Mouse (Mus musculus) neural tube, embryonic 14.5 days (tissue): ENCODE results near the gene Gon4l. TPM values are rescaled to one million over a fixed set of nuclear protein-coding genes. Genes with fewer than 3 reads are reported as not detected.
A peak's percentile ranks its signal among the peaks of the same experiment; 100 is the strongest.
"Not testable (repeated sequence)": the region's sequence is repeated elsewhere in the genome, so short reads cannot be mapped to it uniquely, and the experiment has no call there.

Experiments used
- ATAC-seq: fragments of 200-750 bp; cut with Nextera tagmentation; 2 replicates; pipeline ENCODE4 v1.8.0; 2017; ENCODE audit warnings: low read depth, mild to moderate bottlenecking, moderate TSS enrichment, moderate library complexity
- H3K27ac ChIP-seq: fragments of 300-500 bp; sonication (generic); 2 replicates; pipeline ENCODE4 v1.5.1; 2014; ENCODE audit warnings: low read depth, mild to moderate bottlenecking, control low read depth, low read length, moderate library complexity, mixed read lengths
- H3K27me3 ChIP-seq: fragments of 300-500 bp; sonication (generic); 2 replicates; pipeline ENCODE4 v1.6.1; 2014; ENCODE audit warnings: low read length; ENCODE audit not compliant: control insufficient read depth, insufficient read depth
- H3K36me3 ChIP-seq: fragments of 300-500 bp; sonication (generic); 2 replicates; pipeline ENCODE4 v1.6.1; 2014; ENCODE audit warnings: low read length, mixed read lengths; ENCODE audit not compliant: control insufficient read depth, insufficient read depth
- H3K4me1 ChIP-seq: fragments of 300-500 bp; sonication (generic); 2 replicates; pipeline ENCODE4 v1.6.1; 2014; ENCODE audit warnings: low read length; ENCODE audit not compliant: control insufficient read depth, insufficient read depth
- H3K4me2 ChIP-seq: fragments of 300-500 bp; sonication (generic); 2 replicates; pipeline ENCODE4 v1.6.1; 2014; ENCODE audit warnings: mild to moderate bottlenecking, low read depth, low read length, control low read depth
- H3K4me3 ChIP-seq: fragments of 300-500 bp; sonication (generic); 2 replicates; pipeline ENCODE4 v1.5.1; 2014; ENCODE audit warnings: low read depth, low read length, control low read depth, mixed read lengths
- H3K9ac ChIP-seq: fragments of 300-500 bp; sonication (generic); replicated peaks from 2 replicates; pipeline ENCODE4 v1.6.1; 2014; ENCODE audit warnings: low read depth, mild to moderate bottlenecking, control low read depth, low read length, mixed read lengths
- H3K9me3 ChIP-seq: fragments of 300-500 bp; sonication (generic); 2 replicates; pipeline ENCODE4 v1.6.1; 2016; ENCODE audit warnings: low read length; ENCODE audit not compliant: control insufficient read depth
- WGBS: fragments of 180-500 bp; shearing (Covaris S2); extraction: QIAGEN DNeasy Blood & Tissue Kit; methylation state at CpG from one replicate; pipeline ENCODE4 v1.1.7; 2014; 5-methylcytosine and 5-hydroxymethylcytosine counted together
- polyA plus RNA-seq: library from polyadenylated mRNA; unstranded; fragments of >200 nt; fragmentation: Nextera tagmentation; extraction: Ambion mirVana; gene quantifications from 2 replicates; pipeline ENCODE4 v1.2.1, GENCODE M21; 2014

The Gon4l gene
- polyA plus RNA-seq, 1 experiment from 2014 or later: 17.0 TPM

GRCm38 (mm10) chr3:88832388-88832787 lies 2.6 kb upstream of the Gon4l start:
- 2% methylated on average over 13 of the region's 14 CpGs for whole genome bisulfite sequencing
- not testable (repeated sequence) for H3K4me1 ChIP-seq, H3K27ac ChIP-seq, H3K27me3 ChIP-seq, H3K9me3 ChIP-seq, H3K9ac ChIP-seq, H3K36me3 ChIP-seq
- H3K4me2 ChIP-seq: 0 out of 2 replicates have a peak overlapping the region, but pooled peaks have one; percentile 20
- peak; percentile 86 for ATAC-seq
- H3K4me3 ChIP-seq: peak overlapping the region; percentile 37; the same call in 1 of the 2 replicates

- no peak overlapping the region for H3K4me3 ChIP-seq
- no peaks in the 10 kb centered on the region for H3K9me3 ChIP-seq
- no peaks in the 10 kb centered on the region for H3K27me3 ChIP-seq
- H3K36me3 ChIP-seq: 0 out of 2 replicates have a peak, but pooled peaks cover 6% of the 10 kb centered on the region
- WGBS: 82% methylated on average over 4 of the region's 4 CpGs
- no peak for ATAC-seq
- H3K9ac ChIP-seq: no peak overlapping the region
- no peaks in the 10 kb centered on the region for H3K4me1 ChIP-seq
- H3K27ac ChIP-seq: no peak overlapping the region
- H3K4me2 ChIP-seq: no peak overlapping the region
These were observed 14.1 kb downstream of the Gon4l start for GRCm38 (mm10) chr3:88849172-88849571.

GRCm38 (mm10) chr3:88855837-88856236 lies 20.8 kb downstream of the Gon4l start:
- no peak overlapping the region for H3K27ac ChIP-seq
- no peaks in the 10 kb centered on the region for H3K9me3 ChIP-seq
- whole genome bisulfite sequencing: 90% methylated on average over 6 of the region's 6 CpGs
- no peak for ATAC-seq
- no peak overlapping the region for H3K4me2 ChIP-seq
- no peaks in the 10 kb centered on the region for H3K27me3 ChIP-seq
- no peaks in the 10 kb centered on the region for H3K4me1 ChIP-seq
- peaks cover 54% of the 10 kb centered on the region for H3K36me3 ChIP-seq
- no peak overlapping the region for H3K9ac ChIP-seq
- H3K4me3 ChIP-seq: no peak overlapping the region

- WGBS: 95% methylated on average over 3 of the region's 3 CpGs
- Histone ChIP-seq H3K4me1 (no peaks in the 10 kb centered on the region), H3K4me3 (no peak overlapping the region), H3K27me3 (no peaks in the 10 kb centered on the region), H3K27ac (no peak overlapping the region), H3K9me3 (no peaks in the 10 kb centered on the region), H3K4me2 (no peak overlapping the region), H3K36me3 (peaks cover 63% of the 10 kb centered on the region), H3K9ac (no peak overlapping the region)
- ATAC-seq: no peak
These were observed 27.1 kb downstream of the Gon4l start for GRCm38 (mm10) chr3:88862129-88862528.

- H3K4me1 ChIP-seq, H3K27ac ChIP-seq, H3K9me3 ChIP-seq, H3K27me3 ChIP-seq, ATAC-seq, H3K4me3 ChIP-seq, H3K4me2 ChIP-seq, H3K9ac ChIP-seq: not testable (repeated sequence)
- H3K36me3 ChIP-seq: peaks cover 24% of the 10 kb centered on the region
- no CpG with 5 or more reads among the region's 3 CpGs for WGBS
These were observed 31.7 kb downstream of the Gon4l start for GRCm38 (mm10) chr3:88866735-88867134.

- WGBS: no CpG with 5 or more reads among the region's 8 CpGs
These were observed 32.1 kb downstream of the Gon4l start for GRCm38 (mm10) chr3:88867177-88867576.

GRCm38 (mm10) chr3:88868449-88868848 lies 33.4 kb downstream of the Gon4l start:
- H3K9me3 ChIP-seq, H3K4me3 ChIP-seq, H3K4me2 ChIP-seq, H3K36me3 ChIP-seq, H3K27ac ChIP-seq, H3K27me3 ChIP-seq, H3K4me1 ChIP-seq, H3K9ac ChIP-seq, ATAC-seq: not testable (repeated sequence)
- WGBS: no CpG with 5 or more reads among the region's 4 CpGs

More at GRCm38 (mm10) chr3:88867177-88867576, 32.1 kb downstream of the Gon4l start:
- not testable (repeated sequence) for H3K4me3 ChIP-seq, H3K4me2 ChIP-seq, H3K9me3 ChIP-seq, ATAC-seq, H3K27me3 ChIP-seq, H3K27ac ChIP-seq, H3K4me1 ChIP-seq, H3K9ac ChIP-seq
- H3K36me3 ChIP-seq: peaks cover 20% of the 10 kb centered on the region

GRCm38 (mm10) chr3:88882536-88882935 lies 47.5 kb downstream of the Gon4l start:
- WGBS: 96% methylated on average over 4 of the region's 4 CpGs
- not testable (repeated sequence) for H3K4me3 ChIP-seq, H3K9ac ChIP-seq, H3K4me1 ChIP-seq, H3K9me3 ChIP-seq, H3K4me2 ChIP-seq, H3K27ac ChIP-seq, ATAC-seq, H3K27me3 ChIP-seq, H3K36me3 ChIP-seq

GRCm38 (mm10) chr3:88893011-88893410 lies 58.0 kb downstream of the Gon4l start:
- H3K4me2 ChIP-seq, H3K4me1 ChIP-seq, ATAC-seq, H3K27ac ChIP-seq, H3K36me3 ChIP-seq, H3K4me3 ChIP-seq, H3K9ac ChIP-seq, H3K27me3 ChIP-seq, H3K9me3 ChIP-seq: not testable (repeated sequence)
- WGBS: 94% methylated on average over 7 of the region's 7 CpGs

- WGBS: 92% methylated on average over 3 of the region's 3 CpGs
- Histone ChIP-seq H3K4me3 (no peak overlapping the region), H3K9me3 (no peaks in the 10 kb centered on the region), H3K27me3 (no peaks in the 10 kb centered on the region), H3K27ac (no peak overlapping the region), H3K9ac (no peak overlapping the region), H3K4me1 (no peaks in the 10 kb centered on the region), H3K36me3 (peaks cover 79% of the 10 kb centered on the region), H3K4me2 (no peak overlapping the region)
- ATAC-seq: no peak
These were observed 69.8 kb downstream of the Gon4l start for GRCm38 (mm10) chr3:88904803-88905202.
